Mouse (Mus musculus): ENCODE measurements around the gene Hspa5. TPM values are rescaled to one million over a fixed set of nuclear protein-coding genes. Genes with fewer than 3 reads are reported as not detected.
A peak's percentile ranks its signal among the peaks of the same experiment; 100 is the strongest.

Hspa5 gene
- polyA plus RNA-seq, 1 experiment from 2014 or later: 402 TPM

DNA sequence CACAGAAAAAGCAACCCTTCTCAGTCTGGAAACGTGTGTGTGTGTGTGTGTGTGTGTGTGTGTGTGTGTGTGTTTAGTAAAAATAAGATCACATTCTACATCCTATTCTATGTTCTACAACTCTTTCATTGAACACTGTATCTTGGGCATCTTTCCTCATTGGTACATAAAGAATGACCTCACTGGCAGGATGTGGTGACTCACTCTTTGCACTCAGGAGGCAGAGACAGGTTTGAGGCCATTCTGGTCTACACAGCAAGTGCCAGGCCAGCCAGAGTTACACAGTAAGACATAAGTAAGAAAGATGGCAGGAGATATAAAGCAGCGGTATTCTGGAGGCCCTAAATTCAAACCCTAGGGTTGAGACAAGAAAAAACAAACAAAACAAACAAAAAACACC, 8.9 kb upstream of the Hspa5 start:
- no peaks in the 10 kb centered on the region for H3K4me1 ChIP-seq (ENCODE audit: control insufficient read depth, insufficient read depth, low read length)
- no peak overlapping the region for H3K4me3 ChIP-seq (ENCODE audit: low read depth, low read length)
- no peaks in the 10 kb centered on the region for H3K27me3 ChIP-seq (ENCODE audit: control insufficient read depth, insufficient read depth, low read length)
- 72% methylated on average over 2 of the region's 2 CpGs for WGBS
- no peak overlapping the region for H3K27ac ChIP-seq (ENCODE audit: low read depth, low read length)
- H3K4me2 ChIP-seq (ENCODE audit: low read depth, low read length): no peak overlapping the region
- no peaks in the 10 kb centered on the region for H3K36me3 ChIP-seq (ENCODE audit: control insufficient read depth, insufficient read depth, low read length)
- ATAC-seq (ENCODE audit: low read depth): no peak
- no peaks in the 10 kb centered on the region for H3K9me3 ChIP-seq (ENCODE audit: control insufficient read depth, low read length)
- H3K9ac ChIP-seq (replicated peaks; ENCODE audit: low read depth, low read length): no peak overlapping the region

GRCm38 (mm10) chr2:34764801-34765200, 7.0 kb upstream of the Hspa5 start:
- H3K4me2 ChIP-seq (ENCODE audit: low read depth, low read length): no peak overlapping the region
- H3K27me3 ChIP-seq (ENCODE audit: control insufficient read depth, insufficient read depth, low read length): no peaks in the 10 kb centered on the region
- H3K4me3 ChIP-seq (ENCODE audit: low read depth, low read length): no peak overlapping the region
- no peaks in the 10 kb centered on the region for H3K9me3 ChIP-seq (ENCODE audit: control insufficient read depth, low read length)
- no peak overlapping the region for H3K9ac ChIP-seq (replicated peaks; ENCODE audit: low read depth, low read length)
- ATAC-seq (ENCODE audit: low read depth): no peak
- H3K36me3 ChIP-seq (ENCODE audit: control insufficient read depth, insufficient read depth, low read length): no peaks in the 10 kb centered on the region
- no peaks in the 10 kb centered on the region for H3K4me1 ChIP-seq (ENCODE audit: control insufficient read depth, insufficient read depth, low read length)
- H3K27ac ChIP-seq (ENCODE audit: low read depth, low read length): no peak overlapping the region
- WGBS: 62% methylated on average over 12 of the region's 12 CpGs

DNA sequence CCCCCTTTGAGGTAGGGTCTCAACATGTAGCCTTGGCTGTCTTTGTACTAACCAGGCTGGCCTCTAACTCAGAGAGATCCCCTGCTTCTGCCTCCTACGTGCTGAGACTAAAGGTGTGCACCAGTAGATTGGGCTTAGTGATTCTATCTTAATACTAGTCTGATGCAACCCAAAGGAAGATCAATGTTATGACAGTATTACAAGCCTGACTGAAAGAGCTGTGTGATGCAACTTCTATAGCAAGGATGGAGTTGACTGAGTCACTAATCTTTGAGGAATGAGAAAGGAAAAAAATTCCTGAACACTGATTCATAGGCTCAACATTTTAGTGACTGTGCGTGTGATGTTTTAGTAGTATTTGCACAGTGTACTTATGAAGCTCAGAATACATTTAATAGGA, 1.7 kb upstream of the Hspa5 start:
- no peaks in the 10 kb centered on the region for H3K27me3 ChIP-seq (ENCODE audit: control insufficient read depth, insufficient read depth, low read length)
- H3K9ac ChIP-seq (replicated peaks; ENCODE audit: low read depth, low read length): no peak overlapping the region
- H3K4me1 ChIP-seq (ENCODE audit: control insufficient read depth, insufficient read depth, low read length): peaks cover 28% of the 10 kb centered on the region
- H3K27ac ChIP-seq (ENCODE audit: low read depth, low read length): no peak overlapping the region
- ATAC-seq (ENCODE audit: low read depth): no peak
- WGBS: 94% methylated on average over 2 of the region's 2 CpGs
- H3K4me2 ChIP-seq (ENCODE audit: low read depth, low read length): no peak overlapping the region
- H3K4me3 ChIP-seq (ENCODE audit: low read depth, low read length): no peak overlapping the region
- H3K9me3 ChIP-seq (ENCODE audit: control insufficient read depth, low read length): no peaks in the 10 kb centered on the region
- peaks cover 18% of the 10 kb centered on the region for H3K36me3 ChIP-seq (ENCODE audit: control insufficient read depth, insufficient read depth, low read length)

- WGBS: 6% methylated on average over 6 of the region's 6 CpGs
- peak overlapping the region; percentile 76 for H3K4me2 ChIP-seq (ENCODE audit: low read depth, low read length)
- H3K4me3 ChIP-seq (ENCODE audit: low read depth, low read length): peak overlapping the region; percentile 96
- peak overlapping the region; percentile 95 for H3K27ac ChIP-seq (ENCODE audit: low read depth, low read length)
- peaks cover 34% of the 10 kb centered on the region for H3K4me1 ChIP-seq (ENCODE audit: control insufficient read depth, insufficient read depth, low read length)
- no peak for ATAC-seq (ENCODE audit: low read depth)
- H3K9me3 ChIP-seq (ENCODE audit: control insufficient read depth, low read length): no peaks in the 10 kb centered on the region
- H3K36me3 ChIP-seq (ENCODE audit: control insufficient read depth, insufficient read depth, low read length): peaks cover 27% of the 10 kb centered on the region
- H3K27me3 ChIP-seq (ENCODE audit: control insufficient read depth, insufficient read depth, low read length): no peaks in the 10 kb centered on the region
- peak overlapping the region; percentile 97 for H3K9ac ChIP-seq (replicated peaks; ENCODE audit: low read depth, low read length)
Measured at GRCm38 (mm10) chr2:34770951-34771350, 819 bp upstream of the Hspa5 start.

GRCm38 (mm10) chr2:34772252-34773235, 774 bp downstream of the Hspa5 start:
- Histone ChIP-seq H3K36me3 (ENCODE audit: control insufficient read depth, insufficient read depth, low read length) (peaks cover 32% of the 10 kb centered on the region), H3K9ac (replicated peaks; ENCODE audit: low read depth, low read length) (peak overlapping the region; percentile 97), H3K9me3 (ENCODE audit: control insufficient read depth, low read length) (no peaks in the 10 kb centered on the region), H3K27me3 (ENCODE audit: control insufficient read depth, insufficient read depth, low read length) (no peaks in the 10 kb centered on the region), H3K4me2 (ENCODE audit: low read depth, low read length) (peak overlapping the region; percentile 85), H3K27ac (ENCODE audit: low read depth, low read length) (peak overlapping the region; percentile 93), H3K4me1 (ENCODE audit: control insufficient read depth, insufficient read depth, low read length) (peaks cover 45% of the 10 kb centered on the region), H3K4me3 (ENCODE audit: low read depth, low read length) (peak overlapping the region; percentile 96)
- WGBS: 4% methylated on average over 50 of the region's 50 CpGs
- ATAC-seq (ENCODE audit: low read depth): peak; percentile 38

GRCm38 (mm10) chr2:34773673-34774072, 1.9 kb downstream of the Hspa5 start:
- Histone ChIP-seq H3K9ac (replicated peaks; ENCODE audit: low read depth, low read length) (no peak overlapping the region), H3K27ac (ENCODE audit: low read depth, low read length) (no peak overlapping the region), H3K36me3 (ENCODE audit: control insufficient read depth, insufficient read depth, low read length) (peaks cover 41% of the 10 kb centered on the region), H3K4me3 (ENCODE audit: low read depth, low read length) (peak overlapping the region; percentile 96), H3K27me3 (ENCODE audit: control insufficient read depth, insufficient read depth, low read length) (no peaks in the 10 kb centered on the region), H3K9me3 (ENCODE audit: control insufficient read depth, low read length) (no peaks in the 10 kb centered on the region), H3K4me2 (ENCODE audit: low read depth, low read length) (peak overlapping the region; percentile 85), H3K4me1 (ENCODE audit: control insufficient read depth, insufficient read depth, low read length) (peaks cover 45% of the 10 kb centered on the region)
- 97% methylated on average over 4 of the region's 4 CpGs for WGBS
- no peak for ATAC-seq (ENCODE audit: low read depth)

DNA sequence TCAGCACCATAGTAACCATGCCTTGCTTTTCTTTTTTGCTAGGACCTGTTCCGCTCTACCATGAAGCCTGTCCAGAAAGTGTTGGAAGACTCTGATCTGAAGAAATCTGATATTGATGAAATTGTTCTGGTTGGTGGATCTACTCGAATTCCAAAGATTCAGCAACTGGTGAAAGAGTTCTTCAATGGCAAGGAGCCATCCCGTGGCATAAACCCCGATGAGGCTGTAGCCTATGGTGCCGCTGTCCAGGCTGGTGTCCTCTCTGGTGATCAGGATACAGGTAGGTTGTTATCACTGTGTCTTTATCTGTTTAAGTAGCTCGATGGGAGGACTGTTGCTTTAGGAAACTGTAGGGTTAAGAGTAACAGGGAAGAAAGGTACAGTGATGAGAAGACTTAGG, 2.7 kb downstream of the Hspa5 start:
- H3K27me3 ChIP-seq (ENCODE audit: control insufficient read depth, insufficient read depth, low read length): no peaks in the 10 kb centered on the region
- 91% methylated on average over 6 of the region's 6 CpGs for WGBS
- no peaks in the 10 kb centered on the region for H3K9me3 ChIP-seq (ENCODE audit: control insufficient read depth, low read length)
- H3K4me3 ChIP-seq (ENCODE audit: low read depth, low read length): peak overlapping the region; percentile 9; the same call in 1 of the 2 replicates
- H3K4me2 ChIP-seq (ENCODE audit: low read depth, low read length): peak overlapping the region; percentile 85
- peaks cover 45% of the 10 kb centered on the region for H3K4me1 ChIP-seq (ENCODE audit: control insufficient read depth, insufficient read depth, low read length)
- no peak overlapping the region for H3K9ac ChIP-seq (replicated peaks; ENCODE audit: low read depth, low read length)
- ATAC-seq (ENCODE audit: low read depth): no peak
- peaks cover 49% of the 10 kb centered on the region for H3K36me3 ChIP-seq (ENCODE audit: control insufficient read depth, insufficient read depth, low read length)
- no peak overlapping the region for H3K27ac ChIP-seq (ENCODE audit: low read depth, low read length)

DNA sequence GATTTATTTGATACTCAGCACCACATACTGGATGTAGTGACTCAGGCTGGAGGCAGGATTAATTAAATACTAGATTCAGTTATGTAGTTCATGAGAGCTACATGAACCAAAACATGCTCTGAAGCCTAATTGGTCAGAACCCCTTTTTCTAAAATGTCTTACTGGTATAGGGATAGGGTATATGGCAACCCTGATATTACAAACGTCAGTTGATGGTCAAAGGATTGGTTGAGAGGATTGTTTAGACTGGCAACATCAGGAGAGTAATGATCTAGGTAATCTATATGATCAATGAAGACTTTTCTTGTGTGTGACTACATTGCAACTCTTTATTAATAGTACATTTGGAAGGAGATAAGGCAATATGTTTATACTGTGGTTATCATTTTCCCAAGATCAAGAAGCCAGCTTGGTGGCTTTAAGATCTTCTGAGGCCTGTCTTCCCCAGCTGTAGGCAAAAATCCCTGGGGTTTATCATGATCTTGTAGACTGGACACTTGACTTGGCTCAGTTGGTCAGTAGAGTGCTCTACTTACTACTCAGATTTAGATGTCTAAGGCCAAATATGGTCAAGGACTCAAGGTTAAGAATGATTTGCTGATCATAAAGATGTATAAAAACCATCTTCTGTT, 5.6 kb downstream of the Hspa5 start:
- no peak for ATAC-seq (ENCODE audit: low read depth)
- 68% methylated on average over 1 of the region's 1 CpGs for WGBS
- Histone ChIP-seq H3K9ac (replicated peaks; ENCODE audit: low read depth, low read length) (no peak overlapping the region), H3K9me3 (ENCODE audit: control insufficient read depth, low read length) (no peaks in the 10 kb centered on the region), H3K4me3 (ENCODE audit: low read depth, low read length) (no peak overlapping the region), H3K36me3 (ENCODE audit: control insufficient read depth, insufficient read depth, low read length) (peaks cover 50% of the 10 kb centered on the region), H3K4me1 (ENCODE audit: control insufficient read depth, insufficient read depth, low read length) (peaks cover 39% of the 10 kb centered on the region), H3K4me2 (ENCODE audit: low read depth, low read length) (peak overlapping the region; percentile 15; the same call in 1 of the 2 replicates), H3K27ac (ENCODE audit: low read depth, low read length) (no peak overlapping the region), H3K27me3 (ENCODE audit: control insufficient read depth, insufficient read depth, low read length) (no peaks in the 10 kb centered on the region)
